Mouse (Mus musculus) limb, embryonic 11.5 days (tissue): Measurements from ENCODE around the gene Rhox3h. TPM values are rescaled to one million over a fixed set of nuclear protein-coding genes. Genes with fewer than 3 reads are reported as not detected.
"Not testable (repeated sequence)": the region's sequence is repeated elsewhere in the genome, so short reads cannot be mapped to it uniquely, and the experiment has no call there.

Experiments used
- ATAC-seq: fragments of 200-750 bp; cut with Nextera tagmentation; 2 replicates; pipeline ENCODE4 v1.8.0; 2017; ENCODE audit warnings: low read depth; ENCODE audit not compliant: insufficient number of reproducible peaks, low FRiP score, low TSS enrichment
- DNase-seq: peaks from one replicate; pipeline ENCODE4 v3.0.0-alpha.2; 2015; ENCODE audit warnings: low spot score
- H3K27ac ChIP-seq: fragments of 300-500 bp; sonication (generic); replicated peaks from 2 replicates; pipeline ENCODE4 v1.5.1; 2014; ENCODE audit warnings: low read depth, mild to moderate bottlenecking, low read length
- H3K27me3 ChIP-seq: fragments of 300-500 bp; sonication (generic); 2 replicates; pipeline ENCODE4 v1.6.1; 2014; ENCODE audit warnings: mild to moderate bottlenecking, low read length, mixed read lengths; ENCODE audit not compliant: control insufficient read depth, insufficient read depth
- H3K36me3 ChIP-seq: fragments of 300-500 bp; sonication (generic); 2 replicates; pipeline ENCODE4 v1.6.1; 2014; ENCODE audit warnings: mild to moderate bottlenecking, low read length, moderate library complexity, mixed read lengths; ENCODE audit not compliant: control insufficient read depth, insufficient read depth
- H3K4me1 ChIP-seq: fragments of 300-500 bp; sonication (generic); 2 replicates; pipeline ENCODE4 v1.6.1; 2014; ENCODE audit warnings: low read length, mixed read lengths; ENCODE audit not compliant: control insufficient read depth, insufficient read depth
- H3K4me2 ChIP-seq: fragments of 300-500 bp; sonication (generic); 2 replicates; pipeline ENCODE4 v1.6.1; 2014; ENCODE audit warnings: low read depth, mild to moderate bottlenecking, moderate library complexity; ENCODE audit not compliant: severe bottlenecking
- H3K4me3 ChIP-seq: fragments of 300-500 bp; sonication (generic); 2 replicates; pipeline ENCODE4 v1.5.1; 2014; ENCODE audit warnings: low read depth, low read length
- H3K9ac ChIP-seq: fragments of 300-500 bp; sonication (generic); 2 replicates; pipeline ENCODE4 v1.6.1; 2014; ENCODE audit warnings: mild to moderate bottlenecking, low read length
- H3K9me3 ChIP-seq: fragments of 300-500 bp; sonication (generic); 2 replicates; pipeline ENCODE4 v1.6.1; 2016; ENCODE audit warnings: low read length; ENCODE audit not compliant: control insufficient read depth
- WGBS: fragments of 180-500 bp; shearing (Covaris S2); extraction: QIAGEN DNeasy Blood & Tissue Kit; methylation state at CpG from one replicate; pipeline ENCODE4 v1.1.7; 2014; 5-methylcytosine and 5-hydroxymethylcytosine counted together
- polyA plus RNA-seq: library from polyadenylated mRNA; unstranded; fragments of >200 nt; fragmentation: Nextera tagmentation; extraction: Ambion mirVana; gene quantifications from 2 replicates; pipeline ENCODE4 v1.2.1, GENCODE M21; 2014

Gene Rhox3h
- polyA plus RNA-seq = not detected in 2 replicates

DNA sequence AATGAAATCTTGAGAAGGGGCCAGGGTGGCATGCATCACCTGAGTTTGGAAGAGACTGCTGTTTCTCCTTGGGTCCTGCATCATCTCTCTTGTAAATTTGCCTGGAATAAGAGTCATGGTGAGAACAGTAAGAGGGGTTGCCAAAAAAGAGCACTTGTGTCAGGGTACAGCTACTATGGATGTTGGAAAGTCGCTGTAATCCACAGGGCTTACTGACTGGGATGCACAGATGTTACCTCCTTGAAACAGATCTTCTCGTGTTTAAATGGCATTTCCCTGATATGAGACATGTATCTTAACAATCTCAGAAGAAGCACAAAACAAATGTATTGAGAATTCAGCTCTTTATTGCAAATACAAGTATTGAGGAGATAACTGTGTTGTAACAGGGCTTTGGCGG lies at the start of gene Rhox3h:
TSS of gene Rhox3h (minus strand) at position 101 of the 400 bp plus-strand sequence.
- not testable (repeated sequence) for H3K36me3 ChIP-seq, DNase-seq, H3K4me1 ChIP-seq, H3K9me3 ChIP-seq, H3K27ac ChIP-seq, H3K27me3 ChIP-seq, ATAC-seq, H3K4me3 ChIP-seq, H3K9ac ChIP-seq, H3K4me2 ChIP-seq
- 100% methylated on average over 1 of the region's 3 CpGs for WGBS

DNA sequence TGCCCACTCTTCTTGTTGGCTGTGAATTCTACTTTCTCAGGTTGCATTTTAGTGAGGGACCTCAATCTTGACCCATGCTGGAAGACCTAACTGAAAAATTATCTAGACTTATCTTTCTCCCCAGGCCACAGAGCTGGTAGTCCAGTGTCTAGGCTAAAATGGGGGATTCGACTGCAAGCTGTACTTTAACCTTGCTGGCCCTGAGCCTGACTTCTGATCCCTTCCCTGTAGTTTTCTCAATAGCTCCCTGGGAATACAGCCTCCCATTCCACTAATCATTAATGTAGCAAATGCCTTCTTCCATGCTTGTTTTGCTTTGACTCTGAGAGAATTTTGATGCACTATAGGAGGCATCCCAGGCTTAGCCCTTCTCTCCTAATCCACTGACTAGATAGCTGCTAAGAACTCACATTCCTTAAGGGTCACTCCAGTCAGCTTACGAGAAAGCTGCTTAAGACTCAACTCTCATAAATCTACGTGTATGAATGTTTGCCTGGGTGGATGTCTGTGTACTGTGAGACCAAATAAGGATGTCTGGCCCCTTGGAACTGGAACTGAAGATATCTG lies 33.3 kb upstream of the Rhox3h start:
- no peaks in the 10 kb centered on the region for H3K27me3 ChIP-seq
- no peak for ATAC-seq
- H3K4me1 ChIP-seq = no peaks in the 10 kb centered on the region
- no peak overlapping the region for H3K27ac ChIP-seq
- H3K9ac ChIP-seq = no peak overlapping the region
- no peak for DNase-seq
- H3K36me3 ChIP-seq = no peaks in the 10 kb centered on the region
- H3K4me3 ChIP-seq = no peak overlapping the region
- 73% methylated on average over 3 of the region's 3 CpGs for WGBS
- H3K4me2 ChIP-seq = no peak overlapping the region
- H3K9me3 ChIP-seq = no peaks in the 10 kb centered on the region

DNA sequence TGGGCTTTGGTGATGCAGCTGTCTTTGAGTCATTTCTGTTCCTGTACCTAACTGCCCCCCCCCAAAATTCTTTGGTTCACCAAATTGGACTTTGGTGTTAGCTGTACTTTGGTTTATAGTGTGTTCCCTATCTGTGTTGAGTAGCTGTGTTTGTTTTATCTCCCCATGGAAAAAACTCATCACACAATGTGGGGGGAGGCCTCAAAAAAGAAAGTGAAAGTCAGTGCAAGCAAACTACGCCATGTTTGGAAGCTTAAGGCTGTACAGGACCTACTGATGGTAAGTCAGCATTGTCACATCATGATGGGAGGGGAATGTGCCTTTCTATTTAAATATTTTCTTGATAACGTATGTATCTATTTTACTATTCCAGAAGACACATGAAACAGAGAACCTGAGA lies 23.7 kb upstream of the Rhox3h start:
- whole genome bisulfite sequencing = 78% methylated on average over 2 of the region's 2 CpGs
- Histone ChIP-seq H3K4me2 (no peak overlapping the region), H3K9me3 (no peaks in the 10 kb centered on the region), H3K4me1 (no peaks in the 10 kb centered on the region), H3K27me3 (no peaks in the 10 kb centered on the region), H3K9ac (no peak overlapping the region), H3K36me3 (no peaks in the 10 kb centered on the region), H3K4me3 (no peak overlapping the region), H3K27ac (no peak overlapping the region)
- no peak for ATAC-seq
- DNase-seq = no peak

DNA sequence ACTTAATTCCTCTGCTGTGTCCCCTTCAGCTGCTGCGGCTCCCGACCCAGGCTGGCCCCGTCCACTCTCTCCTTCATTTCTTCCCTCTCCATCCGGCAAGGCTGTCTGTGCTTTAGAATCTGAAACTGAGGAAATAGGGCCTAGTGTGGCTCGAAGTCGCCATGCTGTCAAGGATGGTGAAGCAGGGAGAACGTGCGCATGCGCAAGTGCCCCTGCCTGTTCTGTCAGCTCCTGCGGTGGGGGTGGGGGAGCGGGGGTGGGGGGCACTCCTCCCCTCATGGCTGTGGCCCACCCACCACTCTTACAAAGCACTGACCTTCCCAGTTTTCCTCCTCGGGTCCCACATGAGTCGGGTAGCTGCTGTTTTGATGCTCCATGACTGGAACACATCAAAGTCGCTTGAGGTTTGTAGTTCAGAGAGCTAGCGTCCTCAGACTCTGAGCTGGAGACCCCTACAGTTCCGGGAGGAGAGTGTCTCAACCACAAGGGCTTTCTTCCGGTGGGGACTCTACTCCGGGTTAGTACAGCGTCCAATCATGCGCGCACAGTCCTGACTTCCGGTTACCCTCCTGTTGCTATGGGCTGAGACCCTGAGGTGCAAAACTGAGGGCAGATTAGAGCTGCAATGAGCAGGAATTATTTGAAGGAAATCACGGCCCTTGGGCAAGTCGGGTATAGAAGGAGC lies 14.6 kb upstream of the Rhox3h start:
- H3K9me3 ChIP-seq = no peaks in the 10 kb centered on the region
- 85% methylated on average over 24 of the region's 24 CpGs for WGBS
- H3K4me1 ChIP-seq = no peaks in the 10 kb centered on the region
- H3K4me3 ChIP-seq = no peak overlapping the region
- ATAC-seq (no peak), DNase-seq (no peak)
- no peak overlapping the region for H3K9ac ChIP-seq
- no peak overlapping the region for H3K4me2 ChIP-seq
- H3K36me3 ChIP-seq = no peaks in the 10 kb centered on the region
- H3K27ac ChIP-seq = no peak overlapping the region
- H3K27me3 ChIP-seq = no peaks in the 10 kb centered on the region

DNA sequence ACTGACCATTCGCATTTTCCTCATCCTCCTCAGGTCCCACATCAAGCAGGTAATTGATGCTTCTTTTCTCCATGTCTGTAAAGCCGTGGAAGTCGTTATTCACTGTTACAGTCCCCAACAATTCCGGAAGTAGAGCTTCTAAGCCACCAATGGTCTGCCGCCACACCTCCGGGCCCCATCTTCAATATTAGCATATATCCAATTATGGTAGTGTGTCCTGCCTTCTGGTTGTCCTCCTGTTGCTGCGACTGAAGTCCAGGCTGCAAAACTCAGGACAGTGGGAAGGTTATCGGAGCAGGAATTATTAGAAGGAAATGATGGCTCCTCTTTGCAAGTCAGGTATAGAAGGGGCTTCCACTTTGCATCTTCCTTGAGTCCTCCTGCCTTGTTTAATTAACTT lies 4.6 kb upstream of the Rhox3h start, which contains the start of gene Rhox2h:
TSS of gene Rhox2h (minus strand) at position 101 of the 400 bp plus-strand sequence.
- ATAC-seq, H3K4me2 ChIP-seq, H3K4me1 ChIP-seq, H3K9me3 ChIP-seq, H3K9ac ChIP-seq, H3K4me3 ChIP-seq, H3K36me3 ChIP-seq, DNase-seq, H3K27me3 ChIP-seq, H3K27ac ChIP-seq: not testable (repeated sequence)
- WGBS = 83% methylated on average over 8 of the region's 8 CpGs

DNA sequence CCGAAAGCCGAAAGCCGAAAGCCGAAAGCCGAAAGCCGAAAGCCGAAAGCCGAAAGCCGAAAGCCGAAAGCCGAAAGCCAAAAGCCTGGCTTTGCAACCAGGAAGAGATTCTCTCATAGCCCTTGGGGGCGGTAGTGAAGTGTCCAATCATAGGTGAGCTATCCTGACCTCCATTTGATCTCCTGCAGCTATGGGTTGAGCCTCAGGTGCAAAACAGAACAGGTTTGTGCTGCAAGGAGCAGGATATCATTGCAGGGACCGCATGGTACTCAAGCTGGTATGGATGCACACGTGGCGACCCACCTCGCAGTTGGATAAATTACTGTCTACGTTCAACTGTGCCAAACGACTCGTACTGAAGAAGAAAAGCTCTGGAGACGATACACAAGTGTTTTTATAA lies 17.3 kb downstream of the Rhox3h start, which contains the start of gene Rhox4g:
TSS of gene Rhox4g (minus strand) at position 101 of the 400 bp plus-strand sequence.
- not testable (repeated sequence) for DNase-seq, H3K9me3 ChIP-seq, H3K4me1 ChIP-seq, H3K4me2 ChIP-seq, H3K9ac ChIP-seq, H3K27ac ChIP-seq, H3K36me3 ChIP-seq, ATAC-seq, H3K4me3 ChIP-seq, H3K27me3 ChIP-seq
- 86% methylated on average over 15 of the region's 20 CpGs for WGBS

DNA sequence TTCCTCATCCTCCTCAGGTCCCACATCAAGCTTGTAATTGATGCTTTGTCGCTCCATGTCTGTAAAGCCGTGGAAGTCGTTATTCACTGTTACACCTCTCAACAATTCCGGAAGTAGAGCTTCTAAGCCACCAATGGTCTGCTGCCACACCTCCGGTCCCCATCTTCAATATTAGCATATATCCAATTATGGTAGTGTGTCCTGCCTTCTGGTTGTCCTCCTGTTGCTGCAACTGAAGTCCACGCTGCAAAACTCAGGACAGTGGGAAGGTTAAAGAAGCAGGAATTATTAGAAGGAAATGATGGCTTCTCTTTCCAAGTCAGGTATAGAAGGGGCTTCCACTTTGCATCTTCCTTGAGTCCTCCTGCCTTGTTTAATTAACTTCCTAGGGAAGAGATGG lies 25.2 kb downstream of the Rhox3h start, which contains the start of gene Rhox2g:
TSS of gene Rhox2g (minus strand) at position 101 of the 400 bp plus-strand sequence.
- not testable (repeated sequence) for H3K36me3 ChIP-seq, ATAC-seq, H3K9me3 ChIP-seq, H3K27me3 ChIP-seq, H3K9ac ChIP-seq, H3K27ac ChIP-seq, H3K4me3 ChIP-seq, DNase-seq, H3K4me2 ChIP-seq, H3K4me1 ChIP-seq
- WGBS = 83% methylated on average over 6 of the region's 6 CpGs

DNA sequence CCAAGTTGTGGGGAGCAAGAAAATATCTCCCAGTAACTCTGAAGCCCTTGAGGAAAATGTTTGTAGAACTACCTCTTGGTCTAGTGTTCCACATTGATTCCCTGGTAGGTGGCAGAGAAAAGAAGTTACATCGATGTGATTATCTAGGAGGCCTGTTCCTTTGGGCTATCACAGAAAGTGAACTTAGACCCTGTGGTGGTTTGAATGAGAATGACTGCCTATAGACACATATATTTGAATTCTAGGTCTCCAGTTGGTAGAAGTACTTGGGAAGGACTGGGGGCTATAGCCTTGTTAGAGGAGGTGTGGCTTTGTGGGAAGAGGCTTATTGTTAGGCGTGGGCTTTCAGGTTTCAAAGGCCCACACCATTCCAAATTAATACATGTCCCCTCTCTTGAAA lies 40.1 kb downstream of the Rhox3h start, which contains the start of gene Rhox3g:
TSS of gene Rhox3g (minus strand) at position 101 of the 400 bp plus-strand sequence.
- not testable (repeated sequence) for H3K9me3 ChIP-seq, H3K4me3 ChIP-seq, DNase-seq, H3K36me3 ChIP-seq, H3K4me1 ChIP-seq, H3K4me2 ChIP-seq, ATAC-seq, H3K27ac ChIP-seq, H3K27me3 ChIP-seq, H3K9ac ChIP-seq
- 88% methylated on average over 2 of the region's 2 CpGs for WGBS
